Mouse (Mus musculus) ES-Bruce4 (cell line): ENCODE data around the gene Rbm6.

Source experiments
- CTCF ChIP-seq: IDR thresholded peaks from one replicate; pipeline ENCODE4 v1.8.1; 2011; ENCODE audit warnings: low read depth, low read length
- POLR2A ChIP-seq: IDR thresholded peaks from one replicate; pipeline ENCODE4 v1.8.1; 2011; ENCODE audit warnings: low read length; ENCODE audit not compliant: insufficient read depth

DNA sequence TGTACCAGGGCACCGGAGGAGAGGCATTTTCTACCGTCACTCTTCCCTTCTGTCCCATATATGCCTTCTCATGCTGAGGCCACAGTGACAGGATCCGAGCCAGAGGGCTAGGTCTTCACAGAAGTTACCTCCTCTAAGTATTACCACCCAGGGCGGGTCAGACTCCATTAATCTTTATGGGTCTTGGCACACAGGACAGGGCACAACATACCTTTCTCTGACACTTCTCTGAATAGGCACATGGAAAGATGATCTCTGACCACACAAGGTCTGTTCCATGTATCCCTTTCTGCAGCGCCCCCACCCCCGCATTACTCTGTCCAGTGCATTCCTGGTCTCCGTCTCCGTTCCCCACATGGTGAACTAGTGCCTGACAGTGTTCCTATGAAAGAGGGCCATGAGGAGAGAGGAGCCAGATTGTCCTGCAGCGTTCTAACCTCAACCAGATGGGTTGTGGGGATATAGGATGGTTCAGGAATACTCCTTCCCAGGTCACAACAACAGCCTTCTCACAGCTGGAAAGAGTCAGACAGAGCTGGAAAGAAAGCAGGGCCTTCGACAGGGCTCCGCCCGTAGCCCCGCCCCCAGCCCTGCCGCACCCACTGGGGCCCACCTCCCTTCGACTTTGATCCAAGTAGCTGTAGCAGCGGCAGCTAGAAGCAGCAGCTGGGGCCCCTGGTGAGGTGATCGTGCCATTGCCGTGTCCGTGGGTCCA lies 33.4 kb upstream of the Rbm6 start, which contains the start of gene Mst1r:
- TF ChIP-seq CTCF, result no peak
- TF ChIP-seq POLR2A, result no peak
